Mouse (Mus musculus) hindbrain, postnatal 0 days (tissue): ENCODE measurements at regions not wholly inside any gene's neighbourhood (a gene's known extent, or its start where the extent isn't known, plus 50 kb on each side); places are given as distances from the start of the nearest gene placed in this dataset.
"Not testable (repeated sequence)": the region's sequence is repeated elsewhere in the genome, so short reads cannot be mapped to it uniquely, and the experiment has no call there.

Source experiments
- ATAC-seq: fragments of 200-750 bp; cut with Nextera tagmentation; 2 replicates; pipeline ENCODE4 v1.8.0; 2017; ENCODE audit warnings: mild to moderate bottlenecking, moderate TSS enrichment, moderate library complexity
- DNase-seq: peaks from one replicate; pipeline ENCODE4 v3.0.0-alpha.2; 2015; ENCODE audit warnings: low spot score
- H3K27ac ChIP-seq: fragments of 300-500 bp; sonication (generic); 2 replicates; pipeline ENCODE4 v1.5.1; 2014; ENCODE audit warnings: mild to moderate bottlenecking
- H3K27me3 ChIP-seq: fragments of 300-500 bp; sonication (generic); 2 replicates; pipeline ENCODE4 v1.6.1; 2014; ENCODE audit warnings: low read length, mixed read lengths; ENCODE audit not compliant: insufficient read depth
- H3K36me3 ChIP-seq: fragments of 300-500 bp; sonication (generic); 2 replicates; pipeline ENCODE4 v1.6.1; 2014; ENCODE audit warnings: low read length, mixed read lengths; ENCODE audit not compliant: insufficient read depth
- H3K4me1 ChIP-seq: fragments of 300-500 bp; sonication (generic); 2 replicates; pipeline ENCODE4 v1.6.1; 2014; ENCODE audit warnings: antibody characterized with exemption, low read length, mixed read lengths; ENCODE audit not compliant: insufficient read depth
- H3K4me2 ChIP-seq: fragments of 300-500 bp; sonication (generic); 2 replicates; pipeline ENCODE4 v1.6.1; 2014; ENCODE audit warnings: low read depth, mild to moderate bottlenecking, low read length, moderate library complexity, mixed read lengths
- H3K4me3 ChIP-seq: fragments of 300-500 bp; sonication (generic); 2 replicates; pipeline ENCODE4 v1.5.1; 2014; ENCODE audit warnings: low read length
- H3K9ac ChIP-seq: fragments of 300-500 bp; sonication (generic); replicated peaks from 2 replicates; pipeline ENCODE4 v1.6.1; 2014; ENCODE audit warnings: mild to moderate bottlenecking, low read length, moderate library complexity, mixed read lengths
- H3K9me3 ChIP-seq: fragments of 300-500 bp; sonication (generic); 2 replicates; pipeline ENCODE4 v1.6.1; 2016; ENCODE audit warnings: low read length, mixed read lengths
- CTCF ChIP-seq: IDR thresholded peaks from 2 replicates; pipeline ENCODE4 v1.5.1; 2016; ENCODE audit warnings: antibody characterized with exemption, control low read depth, low read depth
- WGBS: fragments of 180-500 bp; shearing (Covaris S2); extraction: QIAGEN DNeasy Blood & Tissue Kit; methylation state at CpG from one replicate; pipeline ENCODE4 v1.1.7; 2014; 5-methylcytosine and 5-hydroxymethylcytosine counted together

GRCm38 (mm10) chr17:9066633-9067032, 78.5 kb downstream of the 1700010I14Rik start:
- not testable (repeated sequence) for DNase-seq, H3K27ac ChIP-seq, H3K27me3 ChIP-seq, H3K4me3 ChIP-seq, H3K9me3 ChIP-seq, ATAC-seq, H3K4me1 ChIP-seq, H3K36me3 ChIP-seq, H3K4me2 ChIP-seq, H3K9ac ChIP-seq
- 21% methylated on average over 2 of the region's 2 CpGs for WGBS

GRCm38 (mm10) chr17:9068859-9069602, 80.9 kb downstream of the 1700010I14Rik start:
- no peak for ATAC-seq
- H3K27ac ChIP-seq = no peak overlapping the region
- H3K9ac ChIP-seq = no peak overlapping the region
- DNase-seq = no peak
- H3K4me3 ChIP-seq = no peak overlapping the region
- WGBS = 88% methylated on average over 5 of the region's 5 CpGs
- no peak overlapping the region for H3K4me2 ChIP-seq
- no peaks in the 10 kb centered on the region for H3K27me3 ChIP-seq
- no peaks in the 10 kb centered on the region for H3K4me1 ChIP-seq
- no peak for TF ChIP-seq CTCF
- no peaks in the 10 kb centered on the region for H3K36me3 ChIP-seq
- no peaks in the 10 kb centered on the region for H3K9me3 ChIP-seq

GRCm38 (mm10) chr17:9083629-9084028, 95.5 kb downstream of the 1700010I14Rik start:
- ATAC-seq = no peak
- WGBS = 95% methylated on average over 5 of the region's 5 CpGs

GRCm38 (mm10) chr17:9127866-9128265, 139.7 kb downstream of the 1700010I14Rik start:
- no peaks in the 10 kb centered on the region for H3K27me3 ChIP-seq
- no peak for ATAC-seq
- no peaks in the 10 kb centered on the region for H3K4me1 ChIP-seq
- H3K36me3 ChIP-seq = no peaks in the 10 kb centered on the region
- H3K4me2 ChIP-seq = no peak overlapping the region
- no peak for DNase-seq
- H3K9ac ChIP-seq = no peak overlapping the region
- WGBS = 50% methylated on average over 8 of the region's 8 CpGs
- H3K27ac ChIP-seq = no peak overlapping the region
- no peaks in the 10 kb centered on the region for H3K9me3 ChIP-seq
- TF ChIP-seq CTCF = no peak
- no peak overlapping the region for H3K4me3 ChIP-seq

More at GRCm38 (mm10) chr17:9083629-9084028, 95.5 kb downstream of the 1700010I14Rik start:
- no peaks in the 10 kb centered on the region for H3K36me3 ChIP-seq
- DNase-seq = no peak
- H3K4me3 ChIP-seq = no peak overlapping the region
- no peak for TF ChIP-seq CTCF
- H3K4me1 ChIP-seq = no peaks in the 10 kb centered on the region
- H3K4me2 ChIP-seq = no peak overlapping the region
- no peaks in the 10 kb centered on the region for H3K9me3 ChIP-seq
- no peaks in the 10 kb centered on the region for H3K27me3 ChIP-seq
- H3K9ac ChIP-seq = no peak overlapping the region
- H3K27ac ChIP-seq = no peak overlapping the region

- Histone ChIP-seq H3K36me3 (no peaks in the 10 kb centered on the region), H3K9ac (no peak overlapping the region), H3K9me3 (no peaks in the 10 kb centered on the region), H3K4me3 (no peak overlapping the region), H3K4me1 (no peaks in the 10 kb centered on the region), H3K27ac (no peak overlapping the region), H3K27me3 (no peaks in the 10 kb centered on the region), H3K4me2 (no peak overlapping the region)
- WGBS = 72% methylated on average over 6 of the region's 6 CpGs
- ATAC-seq (no peak), DNase-seq (no peak)
- TF ChIP-seq CTCF = peak; percentile 56
Measured at GRCm38 (mm10) chr17:9145605-9146223, 157.6 kb downstream of the 1700010I14Rik start.

- no peaks in the 10 kb centered on the region for H3K9me3 ChIP-seq
- no peaks in the 10 kb centered on the region for H3K4me1 ChIP-seq
- no peak overlapping the region for H3K4me3 ChIP-seq
- no peak overlapping the region for H3K27ac ChIP-seq
- WGBS = 94% methylated on average over 1 of the region's 1 CpGs
- peak; percentile 47 for TF ChIP-seq CTCF
- DNase-seq (no peak), ATAC-seq (no peak)
- H3K27me3 ChIP-seq = no peaks in the 10 kb centered on the region
- no peaks in the 10 kb centered on the region for H3K36me3 ChIP-seq
- no peak overlapping the region for H3K4me2 ChIP-seq
- H3K9ac ChIP-seq = no peak overlapping the region
Measured at GRCm38 (mm10) chr17:9150654-9151053, 162.5 kb downstream of the 1700010I14Rik start.

GRCm38 (mm10) chr17:9162148-9162547, 174.0 kb downstream of the 1700010I14Rik start:
- 91% methylated on average over 6 of the region's 6 CpGs for WGBS
- TF ChIP-seq CTCF = no peak
- Histone ChIP-seq H3K4me2 (no peak overlapping the region), H3K4me3 (no peak overlapping the region), H3K4me1 (no peaks in the 10 kb centered on the region), H3K9me3 (no peaks in the 10 kb centered on the region), H3K9ac (no peak overlapping the region), H3K27me3 (no peaks in the 10 kb centered on the region), H3K36me3 (no peaks in the 10 kb centered on the region), H3K27ac (no peak overlapping the region)
- ATAC-seq = no peak
- DNase-seq = no peak
